Mouse (Mus musculus): ENCODE data around the gene Mtch1. TPM values are rescaled to one million over a fixed set of nuclear protein-coding genes. Genes with fewer than 3 reads are reported as not detected.
"Not testable (repeated sequence)": the region's sequence is repeated elsewhere in the genome, so short reads cannot be mapped to it uniquely, and the experiment has no call there.

Gene Mtch1
- polyA plus RNA-seq, 1 experiment = 134 TPM

DNA sequence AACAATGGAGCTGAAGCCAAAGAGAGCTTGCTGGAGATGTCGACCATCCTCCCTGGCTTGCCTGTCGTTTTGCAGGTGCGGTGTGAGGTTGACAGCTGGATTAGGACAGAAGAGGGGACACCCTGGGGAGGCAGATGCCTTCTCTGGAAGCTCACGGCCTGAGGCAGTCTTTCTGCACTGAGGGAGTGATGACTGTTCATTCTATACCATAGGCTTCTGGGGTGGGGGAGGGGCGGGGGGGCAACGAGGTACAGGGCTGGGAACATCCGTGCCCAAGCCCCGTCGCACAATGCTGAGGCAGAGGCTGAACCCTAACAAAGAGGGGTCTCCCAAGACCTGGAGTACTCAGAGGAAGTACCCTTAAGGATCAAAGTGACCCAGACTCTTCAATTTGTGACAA is 9.1 kb upstream of the Mtch1 start:
- TF ChIP-seq POLR2A (IDR thresholded peaks at IDR 0.05; ENCODE audit: insufficient read depth, low read length) = no peak
- TF ChIP-seq CTCF (IDR thresholded peaks at IDR 0.05; ENCODE audit: low read depth, low read length) = no peak
- TF ChIP-seq EP300 (IDR thresholded peaks at IDR 0.05; ENCODE audit: insufficient read depth, low read depth, low read length) = no peak
- H3K27ac ChIP-seq (ENCODE audit: insufficient read depth, low read length) = no peak overlapping the region
- H3K36me3 ChIP-seq (ENCODE audit: control insufficient read depth, insufficient read depth, low read length, poor library complexity, severe bottlenecking) = no peaks in the 10 kb centered on the region
- H3K27me3 ChIP-seq (ENCODE audit: control insufficient read depth, insufficient read depth, low read length, poor library complexity, severe bottlenecking) = no peaks in the 10 kb centered on the region
- peak overlapping the region; percentile 72 for H3K4me3 ChIP-seq (ENCODE audit: low read depth, low read length)
- no peak overlapping the region for H3K9ac ChIP-seq (ENCODE audit: low read depth, poor library complexity, severe bottlenecking)
- peaks cover 3% of the 10 kb centered on the region for H3K4me1 ChIP-seq (ENCODE audit: control insufficient read depth, insufficient read depth, low read length)
- H3K9me3 ChIP-seq (replicated peaks; ENCODE audit: control insufficient read depth, insufficient read depth, low read length, poor library complexity, severe bottlenecking) = no peaks in the 10 kb centered on the region

DNA sequence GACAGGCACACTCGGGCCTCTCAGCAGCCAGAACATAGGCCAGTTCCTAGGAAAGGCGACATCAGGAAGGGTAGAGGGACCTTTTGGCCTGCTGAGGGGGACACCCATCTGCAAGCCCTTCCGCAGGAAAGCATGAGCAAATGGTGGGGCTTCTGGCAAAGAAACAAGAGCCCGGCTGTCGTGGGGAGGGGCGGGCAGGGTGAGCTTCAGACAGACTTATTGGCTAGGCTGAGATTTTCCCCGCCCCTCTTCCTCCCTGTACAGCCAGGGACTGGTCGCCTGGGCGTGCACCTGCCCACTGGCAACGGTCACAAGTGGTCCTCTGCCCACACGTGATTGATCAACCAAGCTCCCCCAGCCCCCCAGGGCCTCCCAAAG is 8.7 kb upstream of the Mtch1 start:
- H3K36me3 ChIP-seq (ENCODE audit: control insufficient read depth, insufficient read depth, low read length, poor library complexity, severe bottlenecking) = no peaks in the 10 kb centered on the region
- no peaks in the 10 kb centered on the region for H3K9me3 ChIP-seq (replicated peaks; ENCODE audit: control insufficient read depth, insufficient read depth, low read length, poor library complexity, severe bottlenecking)
- H3K4me1 ChIP-seq (ENCODE audit: control insufficient read depth, insufficient read depth, low read length) = peaks cover 3% of the 10 kb centered on the region
- no peaks in the 10 kb centered on the region for H3K27me3 ChIP-seq (ENCODE audit: control insufficient read depth, insufficient read depth, low read length, poor library complexity, severe bottlenecking)
- H3K9ac ChIP-seq (ENCODE audit: low read depth, poor library complexity, severe bottlenecking) = peak overlapping the region; percentile 15
- peak overlapping the region; percentile 72 for H3K4me3 ChIP-seq (ENCODE audit: low read depth, low read length)
- H3K27ac ChIP-seq (ENCODE audit: insufficient read depth, low read length) = no peak overlapping the region
- TF ChIP-seq EP300 (IDR thresholded peaks at IDR 0.05; ENCODE audit: insufficient read depth, low read depth, low read length) = no peak
- TF ChIP-seq CTCF (IDR thresholded peaks at IDR 0.05; ENCODE audit: low read depth, low read length) = no peak
- TF ChIP-seq POLR2A (IDR thresholded peaks at IDR 0.05; ENCODE audit: insufficient read depth, low read length) = peak; percentile 51

DNA sequence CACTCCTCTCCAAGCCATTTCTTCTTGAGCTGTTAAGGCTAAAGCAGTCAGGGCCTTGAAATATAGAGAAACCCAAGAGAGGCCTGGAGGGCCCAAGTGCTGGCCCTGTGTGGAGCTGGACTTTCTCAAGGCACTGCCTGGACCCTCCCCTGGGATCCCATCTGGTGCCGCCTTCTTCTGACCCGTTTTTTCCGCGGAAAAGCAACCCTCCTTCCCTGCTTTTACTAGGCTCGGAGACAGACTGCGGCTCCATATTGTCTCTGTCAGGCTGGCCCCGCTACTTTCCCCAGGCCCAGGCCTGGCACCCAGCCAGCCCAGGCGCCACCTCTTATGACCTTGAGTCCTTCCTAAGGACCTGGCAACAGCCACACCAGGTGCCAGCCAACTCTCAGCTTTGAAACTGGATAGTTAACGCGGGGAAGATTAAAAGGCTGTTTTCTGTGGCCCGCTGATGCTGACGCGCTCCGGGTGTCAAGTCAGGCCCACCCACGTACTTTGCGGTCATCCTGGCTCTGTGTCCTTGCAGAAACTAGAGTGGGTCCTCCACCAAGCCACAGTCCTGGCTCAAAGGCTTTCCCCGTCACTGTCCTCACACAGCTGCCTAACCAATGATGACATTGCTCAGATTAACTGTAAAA is 8.2 kb upstream of the Mtch1 start:
- no peak overlapping the region for H3K27ac ChIP-seq (ENCODE audit: insufficient read depth, low read length)

DNA sequence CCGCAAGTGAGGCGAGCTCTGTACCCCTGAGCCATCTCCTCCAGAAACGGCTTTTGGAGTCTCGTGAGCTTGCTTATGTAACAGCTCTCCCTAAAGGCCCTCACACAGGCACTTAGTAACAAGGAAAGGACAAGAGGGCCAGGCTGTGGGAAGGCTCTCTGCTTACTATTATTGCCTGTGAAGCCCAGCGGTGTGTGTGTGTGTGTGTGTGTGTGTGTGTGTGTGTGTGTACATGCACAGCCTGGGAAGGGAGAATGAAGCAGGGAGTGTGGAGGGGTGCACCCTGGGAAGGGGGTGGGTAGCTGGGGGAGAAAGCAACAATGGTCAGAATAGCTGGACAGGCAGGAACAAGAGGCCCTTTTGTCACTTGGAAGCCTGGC is 7.7 kb upstream of the Mtch1 start:
- Histone ChIP-seq H3K4me1 (ENCODE audit: control insufficient read depth, insufficient read depth, low read length) (no peaks in the 10 kb centered on the region), H3K27me3 (ENCODE audit: control insufficient read depth, insufficient read depth, low read length, poor library complexity, severe bottlenecking) (no peaks in the 10 kb centered on the region), H3K27ac (ENCODE audit: insufficient read depth, low read length) (no peak overlapping the region), H3K9me3 (replicated peaks; ENCODE audit: control insufficient read depth, insufficient read depth, low read length, poor library complexity, severe bottlenecking) (no peaks in the 10 kb centered on the region), H3K9ac (ENCODE audit: low read depth, poor library complexity, severe bottlenecking) (peak overlapping the region; percentile 15), H3K36me3 (ENCODE audit: control insufficient read depth, insufficient read depth, low read length, poor library complexity, severe bottlenecking) (no peaks in the 10 kb centered on the region), H3K4me3 (ENCODE audit: low read depth, low read length) (no peak overlapping the region)
- TF ChIP-seq POLR2A (IDR thresholded peaks at IDR 0.05; ENCODE audit: insufficient read depth, low read length) = no peak
- no peak for TF ChIP-seq EP300 (IDR thresholded peaks at IDR 0.05; ENCODE audit: insufficient read depth, low read depth, low read length)
- TF ChIP-seq CTCF (IDR thresholded peaks at IDR 0.05; ENCODE audit: low read depth, low read length) = no peak

More for the DNA sequence above, 8.2 kb upstream of the Mtch1 start:
- Histone ChIP-seq H3K9me3 (replicated peaks; ENCODE audit: control insufficient read depth, insufficient read depth, low read length, poor library complexity, severe bottlenecking) (no peaks in the 10 kb centered on the region), H3K36me3 (ENCODE audit: control insufficient read depth, insufficient read depth, low read length, poor library complexity, severe bottlenecking) (no peaks in the 10 kb centered on the region), H3K27me3 (ENCODE audit: control insufficient read depth, insufficient read depth, low read length, poor library complexity, severe bottlenecking) (no peaks in the 10 kb centered on the region), H3K9ac (ENCODE audit: low read depth, poor library complexity, severe bottlenecking) (peak overlapping the region; percentile 15), H3K4me1 (ENCODE audit: control insufficient read depth, insufficient read depth, low read length) (peaks cover under 1% of the 10 kb centered on the region), H3K4me3 (ENCODE audit: low read depth, low read length) (peak overlapping the region; percentile 55)
- no peak for TF ChIP-seq CTCF (IDR thresholded peaks at IDR 0.05; ENCODE audit: low read depth, low read length)
- TF ChIP-seq POLR2A (IDR thresholded peaks at IDR 0.05; ENCODE audit: insufficient read depth, low read length) = no peak
- no peak for TF ChIP-seq EP300 (IDR thresholded peaks at IDR 0.05; ENCODE audit: insufficient read depth, low read depth, low read length)

GRCm38 (mm10) chr17:29351056-29351455 is 3.3 kb upstream of the Mtch1 start:
- not testable (repeated sequence) for H3K27me3 ChIP-seq (ENCODE audit: control insufficient read depth, insufficient read depth, low read length, poor library complexity, severe bottlenecking); H3K4me1 ChIP-seq (ENCODE audit: control insufficient read depth, insufficient read depth, low read length); H3K36me3 ChIP-seq (ENCODE audit: control insufficient read depth, insufficient read depth, low read length, poor library complexity, severe bottlenecking); H3K9me3 ChIP-seq (replicated peaks; ENCODE audit: control insufficient read depth, insufficient read depth, low read length, poor library complexity, severe bottlenecking); H3K9ac ChIP-seq (ENCODE audit: low read depth, poor library complexity, severe bottlenecking); H3K27ac ChIP-seq (ENCODE audit: insufficient read depth, low read length); H3K4me3 ChIP-seq (ENCODE audit: low read depth, low read length)

- no peak overlapping the region for H3K27ac ChIP-seq (ENCODE audit: insufficient read depth, low read length)
- H3K4me3 ChIP-seq (ENCODE audit: low read depth, low read length) = no peak overlapping the region
- H3K9me3 ChIP-seq (replicated peaks; ENCODE audit: control insufficient read depth, insufficient read depth, low read length, poor library complexity, severe bottlenecking) = no peaks in the 10 kb centered on the region
- H3K4me1 ChIP-seq (ENCODE audit: control insufficient read depth, insufficient read depth, low read length) = no peaks in the 10 kb centered on the region
- no peak overlapping the region for H3K9ac ChIP-seq (ENCODE audit: low read depth, poor library complexity, severe bottlenecking)
- TF ChIP-seq EP300 (IDR thresholded peaks at IDR 0.05; ENCODE audit: insufficient read depth, low read depth, low read length) (no peak), POLR2A (IDR thresholded peaks at IDR 0.05; ENCODE audit: insufficient read depth, low read length) (no peak), CTCF (IDR thresholded peaks at IDR 0.05; ENCODE audit: low read depth, low read length) (no peak)
- 0 out of 2 replicates have a peak, but pooled peaks cover 2% of the 10 kb centered on the region for H3K36me3 ChIP-seq (ENCODE audit: control insufficient read depth, insufficient read depth, low read length, poor library complexity, severe bottlenecking)
- no peaks in the 10 kb centered on the region for H3K27me3 ChIP-seq (ENCODE audit: control insufficient read depth, insufficient read depth, low read length, poor library complexity, severe bottlenecking)
These were observed 1.3 kb upstream of the Mtch1 start for GRCm38 (mm10) chr17:29348996-29349395.
